Mouse (Mus musculus) brain, embryonic 14.5 days (tissue): ENCODE measurements at regions not wholly inside any gene's neighbourhood (a gene's known extent, or its start where the extent isn't known, plus 50 kb on each side); places are given as distances from the start of the nearest gene placed in this dataset.

Experiments
- DNase-seq: peaks from one replicate; pipeline ENCODE4 v3.0.0-alpha.2; 2011; ENCODE audit warnings: low read depth
- CTCF ChIP-seq: fragments of 200-500 bp; IDR thresholded peaks from 2 replicates; pipeline ENCODE4 v1.5.1; 2012; ENCODE audit warnings: inconsistent platforms, mild to moderate bottlenecking, moderate library complexity, borderline replicate concordance; ENCODE audit not compliant: insufficient read depth, insufficient read length; ENCODE audit errors: extremely low read depth
- POLR2A ChIP-seq: fragments of 200-500 bp; IDR thresholded peaks from 2 replicates; pipeline ENCODE4 v1.6.1; 2012; ENCODE audit warnings: mild to moderate bottlenecking, inconsistent platforms, borderline replicate concordance; ENCODE audit not compliant: poor library complexity, insufficient read depth, insufficient read length, severe bottlenecking; ENCODE audit errors: extremely low read depth

DNA sequence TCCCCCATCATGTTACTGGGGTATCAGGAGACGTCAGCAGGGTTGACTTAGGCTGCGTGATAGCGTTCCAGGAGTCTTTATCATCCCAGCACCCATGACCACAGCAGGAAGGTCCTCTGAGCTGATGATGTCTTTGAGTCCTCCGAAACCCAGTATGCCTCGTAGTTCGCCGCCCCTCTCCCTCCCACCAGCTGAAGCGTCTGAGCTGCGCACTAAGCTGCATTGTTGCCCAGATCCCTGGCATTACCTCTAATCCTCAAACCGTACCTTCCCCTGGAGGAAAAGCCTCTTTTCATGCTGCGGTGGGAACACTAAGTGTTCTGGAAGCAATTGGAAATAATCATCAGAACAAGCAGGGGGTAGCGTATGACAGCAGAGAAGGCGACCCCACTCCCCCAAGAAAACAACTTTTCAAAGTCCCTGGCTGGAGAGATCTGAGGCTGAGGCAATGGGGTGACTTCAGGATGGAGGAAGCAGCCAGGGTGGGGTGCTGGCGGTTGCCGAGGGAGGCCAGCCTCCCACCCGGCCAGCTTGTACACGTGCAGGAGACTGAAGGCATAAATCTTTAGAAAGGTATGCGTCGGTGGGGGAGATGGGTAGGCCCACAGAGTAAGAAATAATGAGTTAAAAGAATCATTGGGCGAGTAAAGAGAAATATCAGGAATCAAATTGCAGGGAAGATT lies 93.7 kb upstream of the Lrfn2 start:
- TF ChIP-seq POLR2A (no peak), CTCF (no peak)
- peak; percentile 45 for DNase-seq

DNA sequence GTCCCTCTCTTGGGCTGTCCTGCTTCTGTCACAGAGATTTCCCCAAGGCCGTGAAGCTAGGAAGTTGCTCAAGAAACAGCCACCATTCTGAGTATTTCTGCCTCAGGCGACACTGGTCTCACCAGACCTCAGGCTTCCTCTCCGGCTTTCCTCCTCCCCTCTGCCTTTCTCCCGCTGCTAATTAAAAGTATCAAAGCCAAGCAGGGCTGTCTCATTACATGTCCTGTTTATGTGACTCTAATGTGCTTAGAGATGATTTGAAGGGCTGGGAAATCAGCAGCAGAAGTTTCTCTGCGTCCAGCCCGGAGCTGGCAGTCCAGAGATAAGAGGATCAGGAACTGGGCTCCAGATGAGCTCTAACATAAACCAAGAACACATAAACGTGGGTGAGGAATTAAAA lies 84.3 kb upstream of the Lrfn2 start:
- TF ChIP-seq CTCF, result no peak
- TF ChIP-seq POLR2A, result no peak
- peak; percentile 57 for DNase-seq

DNA sequence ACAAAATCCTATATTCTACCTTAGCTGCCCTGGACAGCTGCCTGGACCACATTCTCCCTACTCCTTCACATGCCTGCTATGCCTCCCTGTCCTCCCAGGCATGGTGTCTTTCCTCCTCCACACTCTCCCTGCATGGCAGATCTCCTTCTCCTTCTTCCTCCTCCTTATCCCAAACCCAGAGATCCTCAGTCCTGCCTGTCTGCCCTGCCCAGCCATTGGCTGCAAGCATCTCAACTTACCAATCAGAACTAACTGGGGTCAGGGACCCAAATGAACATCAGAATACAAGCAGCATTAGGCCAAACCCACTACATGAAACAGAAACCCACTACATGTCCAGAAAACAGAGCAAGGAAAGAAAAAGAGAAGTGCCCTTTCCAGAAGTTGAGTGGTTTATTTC lies 81.3 kb upstream of the Lrfn2 start:
- TF ChIP-seq POLR2A, result no peak
- TF ChIP-seq CTCF, result no peak
- DNase-seq, result no peak

DNA sequence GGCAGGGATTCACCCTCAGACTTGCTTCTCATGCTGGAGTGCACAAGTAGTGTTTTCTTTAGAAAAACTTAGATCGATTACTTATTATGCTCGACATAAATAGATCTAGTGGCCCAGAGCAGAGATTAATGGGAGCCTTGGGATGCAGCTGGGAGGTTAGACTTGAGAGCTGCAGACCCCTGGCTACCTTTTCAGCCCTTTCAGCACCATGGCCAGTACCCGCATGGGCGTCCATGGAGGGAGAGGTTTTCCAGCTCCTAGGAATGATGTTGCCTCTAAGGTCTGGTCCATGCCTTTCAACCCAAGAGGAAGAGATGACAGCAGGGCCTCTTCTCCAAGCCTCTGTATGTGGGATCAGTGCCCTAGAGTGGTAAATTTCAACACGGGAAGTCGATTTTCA lies 73.3 kb upstream of the Lrfn2 start:
- no peak for DNase-seq

DNA sequence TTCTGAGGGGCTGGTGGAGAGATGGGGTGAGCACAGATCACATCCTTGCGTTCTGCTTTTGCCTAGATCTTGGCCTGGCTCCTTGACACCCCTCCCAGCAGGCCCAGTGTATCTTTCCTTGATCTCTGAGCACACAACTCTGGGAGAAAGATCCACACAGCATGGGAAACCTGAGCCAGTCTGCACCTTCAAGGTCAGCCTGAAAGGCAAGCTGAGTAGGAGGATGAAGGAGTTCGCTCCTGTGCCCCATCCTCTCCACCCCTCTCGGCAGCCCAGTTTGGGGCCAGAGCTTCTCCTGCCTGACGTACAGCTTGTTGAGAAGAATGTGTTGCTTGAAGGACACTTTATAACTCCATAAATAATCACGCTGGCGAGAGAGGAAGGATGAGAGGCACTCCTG lies 61.7 kb upstream of the Lrfn2 start:
- DNase-seq, result no peak
- no peak for TF ChIP-seq POLR2A
- no peak for TF ChIP-seq CTCF

More for the DNA sequence above, 73.3 kb upstream of the Lrfn2 start:
- TF ChIP-seq CTCF (no peak), POLR2A (no peak)

DNA sequence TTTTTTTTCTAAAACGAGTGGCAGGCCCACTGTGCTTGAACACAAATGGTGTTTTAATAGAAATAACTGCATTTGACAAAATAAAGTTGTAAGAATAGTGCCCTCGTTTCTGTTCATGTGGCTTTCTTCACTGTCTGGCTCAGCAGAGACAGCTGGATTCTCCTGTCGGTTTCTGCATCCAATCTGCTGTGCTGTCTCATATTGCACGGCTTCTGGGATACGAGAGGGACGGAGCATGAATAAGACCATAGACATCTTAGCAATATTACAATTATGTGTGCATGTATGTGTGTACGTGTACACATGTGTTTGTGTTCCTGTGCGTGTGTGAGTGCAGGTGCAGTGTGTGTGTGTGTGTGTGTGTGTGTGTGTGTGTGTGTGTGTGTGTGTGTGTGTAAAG lies 54.7 kb upstream of the Lrfn2 start:
- TF ChIP-seq CTCF (no peak), POLR2A (no peak)
- DNase-seq, result peak; percentile 36

DNA sequence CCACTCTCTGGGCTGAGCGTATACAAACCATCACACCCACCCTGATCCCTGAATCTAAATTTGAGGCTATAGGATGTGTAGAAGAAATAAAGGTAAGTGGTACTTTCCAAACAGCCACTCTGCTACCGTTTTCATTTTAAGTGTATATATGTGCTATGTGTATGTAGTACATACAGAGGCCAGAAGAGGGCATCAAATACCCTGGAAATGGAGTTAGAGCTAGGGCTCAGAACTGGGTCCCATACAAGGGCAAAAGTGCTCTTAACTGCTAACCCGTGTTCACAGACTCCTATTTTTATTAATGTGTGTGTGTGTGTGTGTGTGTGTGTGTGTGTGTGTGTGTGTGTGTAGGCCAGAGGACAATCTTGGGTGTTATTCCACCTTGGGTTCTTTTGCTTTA lies 51.6 kb upstream of the Lrfn2 start:
- TF ChIP-seq CTCF, result no peak
- no peak for TF ChIP-seq POLR2A
- no peak for DNase-seq

DNA sequence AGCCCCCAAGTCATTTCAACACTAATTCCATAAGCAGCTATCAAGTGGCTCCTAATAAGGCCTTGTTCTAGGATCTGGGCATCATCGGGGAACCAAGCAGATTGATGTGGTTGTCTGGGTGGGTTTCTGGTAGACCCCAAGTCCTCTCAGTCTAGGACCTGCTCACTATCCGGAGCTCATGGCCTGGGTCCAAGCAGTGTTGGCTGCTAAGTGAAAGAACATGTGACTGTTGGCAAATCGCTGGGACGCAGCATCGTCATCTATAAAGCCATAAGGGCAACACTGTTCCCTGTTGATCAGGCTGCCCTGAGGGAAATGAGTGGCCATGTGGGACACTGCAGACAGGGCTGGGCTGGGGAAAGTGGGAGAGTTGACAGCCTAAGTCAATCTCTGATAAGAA lies 50.2 kb upstream of the Lrfn2 start:
- TF ChIP-seq CTCF, result no peak
- TF ChIP-seq POLR2A, result no peak
- no peak for DNase-seq
